ENCODE assay signal across 8 mouse cellular contexts in genomic region chr4:45851640-45852051, GRCm38 (mm10). TPM values are rescaled to one million over a fixed set of nuclear protein-coding genes. Genes with fewer than 3 reads are reported as not detected.
DNase-seq lines count a peak whose midpoint lies in the region; ATAC-seq lines count a peak whose summit lies in the region.

No protein-coding gene starts in this region.

- no peaks in the 10 kb centered on the region for H3K36me3 ChIP-seq in midbrain, embryonic 10.5 days
- no peaks in the 10 kb centered on the region for H3K36me3 ChIP-seq in midbrain, embryonic 15.5 days (replicated peaks)
- no peaks in the 10 kb centered on the region for H3K36me3 ChIP-seq in stomach, embryonic 14.5 days (ENCODE audit: control insufficient read depth, insufficient read depth, low read length)
- H3K36me3 ChIP-seq in forebrain, embryonic 13.5 days (ENCODE audit: poor library complexity, severe bottlenecking), result no peaks in the 10 kb centered on the region
- H3K36me3 ChIP-seq in forebrain, embryonic 12.5 days (replicated peaks), result no peaks in the 10 kb centered on the region

- no peaks in the 10 kb centered on the region for H3K9me3 ChIP-seq in midbrain, embryonic 10.5 days (replicated peaks)
- no peaks in the 10 kb centered on the region for H3K9me3 ChIP-seq in midbrain, embryonic 15.5 days
- H3K9me3 ChIP-seq in stomach, embryonic 14.5 days (ENCODE audit: control insufficient read depth, low read depth, low read length), result no peaks in the 10 kb centered on the region
- 0 out of 2 replicates have a peak, but pooled peaks cover 3% of the 10 kb centered on the region for H3K9me3 ChIP-seq in forebrain, embryonic 13.5 days (replicated peaks)
- H3K9me3 ChIP-seq in forebrain, embryonic 12.5 days, result no peaks in the 10 kb centered on the region

- H3K4me1 ChIP-seq in midbrain, embryonic 10.5 days, result peaks cover 28% of the 10 kb centered on the region
- H3K4me1 ChIP-seq in midbrain, embryonic 15.5 days, result no peaks in the 10 kb centered on the region
- H3K4me1 ChIP-seq in stomach, embryonic 14.5 days (ENCODE audit: control insufficient read depth, insufficient read depth, low read length), result no peaks in the 10 kb centered on the region
- peaks cover 17% of the 10 kb centered on the region; the same call in 1 of the 2 replicates for H3K4me1 ChIP-seq in forebrain, embryonic 13.5 days
- H3K4me1 ChIP-seq in forebrain, embryonic 12.5 days, result peaks cover 25% of the 10 kb centered on the region

- no peak overlapping the region for H3K4me2 ChIP-seq in midbrain, embryonic 15.5 days
- no peak overlapping the region for H3K4me2 ChIP-seq in stomach, embryonic 14.5 days (replicated peaks; ENCODE audit: low read depth, low read length)
- H3K4me2 ChIP-seq in forebrain, embryonic 13.5 days, result no peak overlapping the region
- no peak overlapping the region for H3K4me2 ChIP-seq in forebrain, embryonic 12.5 days

- H3K27me3 ChIP-seq in midbrain, embryonic 10.5 days (ENCODE audit: low read depth, poor library complexity, severe bottlenecking), result peaks cover 39% of the 10 kb centered on the region
- peaks cover 9% of the 10 kb centered on the region for H3K27me3 ChIP-seq in midbrain, embryonic 15.5 days (replicated peaks)
- H3K27me3 ChIP-seq in stomach, embryonic 14.5 days (ENCODE audit: control insufficient read depth, insufficient read depth, low read length), result no peaks in the 10 kb centered on the region
- H3K27me3 ChIP-seq in forebrain, embryonic 13.5 days, result peaks cover 6% of the 10 kb centered on the region; the same call in 1 of the 2 replicates
- H3K27me3 ChIP-seq in forebrain, embryonic 12.5 days, result peaks cover 21% of the 10 kb centered on the region

- no peak for ATAC-seq in midbrain, embryonic 15.5 days (replicated peaks)
- ATAC-seq in stomach, embryonic 14.5 days (ENCODE audit: insufficient number of reproducible peaks, insufficient read depth, low FRiP score, low read depth), result 0 out of 2 replicates have a peak, but pooled peaks have one; percentile 33
- no peak for ATAC-seq in forebrain, embryonic 13.5 days
- ATAC-seq in forebrain, embryonic 12.5 days (ENCODE audit: low FRiP score), result no peak

- H3K27ac ChIP-seq in midbrain, embryonic 10.5 days (replicated peaks), result peak overlapping the region; percentile 35; the same call in 1 of the 2 replicates
- H3K27ac ChIP-seq in midbrain, embryonic 15.5 days, result no peak overlapping the region
- no peak overlapping the region for H3K27ac ChIP-seq in stomach, embryonic 14.5 days (ENCODE audit: low read length)
- H3K27ac ChIP-seq in forebrain, embryonic 13.5 days, result no peak overlapping the region
- no peak overlapping the region for H3K27ac ChIP-seq in forebrain, embryonic 12.5 days

- no peak overlapping the region for H3K4me3 ChIP-seq in midbrain, embryonic 10.5 days
- H3K4me3 ChIP-seq in midbrain, embryonic 15.5 days, result no peak overlapping the region
- no peak overlapping the region for H3K4me3 ChIP-seq in stomach, embryonic 14.5 days (ENCODE audit: low read depth, low read length)
- no peak overlapping the region for H3K4me3 ChIP-seq in forebrain, embryonic 13.5 days
- H3K4me3 ChIP-seq in forebrain, embryonic 12.5 days (replicated peaks), result no peak overlapping the region

- WGBS in midbrain, embryonic 10.5 days, result 49% methylated on average over 3 of the region's 3 CpGs
- WGBS in midbrain, embryonic 15.5 days, result 51% methylated on average over 3 of the region's 3 CpGs
- 35% methylated on average over 3 of the region's 3 CpGs for WGBS in stomach, embryonic 14.5 days
- 51% methylated on average over 3 of the region's 3 CpGs for WGBS in forebrain, embryonic 13.5 days
- WGBS in forebrain, embryonic 12.5 days, result 54% methylated on average over 3 of the region's 3 CpGs

- no peak for DNase-seq in midbrain, embryonic 10.5 days (ENCODE audit: low spot score)
- peak; percentile 82 for DNase-seq in gastrocnemius, postnatal 25 days
- DNase-seq in kidney, postnatal 4 days, result peak; percentile 47 to 70
- DNase-seq in frontal cortex, postnatal 25 days (ENCODE audit: low spot score in 2 of 2), result no peak

- no peak overlapping the region for H3K9ac ChIP-seq in midbrain, embryonic 15.5 days
- no peak overlapping the region for H3K9ac ChIP-seq in stomach, embryonic 14.5 days (replicated peaks; ENCODE audit: low read depth, low read length)
- H3K9ac ChIP-seq in forebrain, embryonic 13.5 days, result no peak overlapping the region
- no peak overlapping the region for H3K9ac ChIP-seq in forebrain, embryonic 12.5 days

RNA-seq across cellular contexts. Expression of gene Stra6l, which starts 3.2 kb away (rescaled TPM):
- polyA plus RNA-seq in midbrain, embryonic 10.5 days (2016; fragmentation: Nextera tagmentation; extraction: Ambion mirVana), result 0.11 and 0.17 TPM in 2 replicates
- 1.0 and 1.1 TPM in 2 replicates for polyA plus RNA-seq in midbrain, embryonic 15.5 days (2015; fragmentation: Nextera tagmentation; extraction: Ambion mirVana)
- not detected for total RNA-seq in gastrocnemius, postnatal 25 days (2021)
- polyA plus RNA-seq in stomach, embryonic 14.5 days (2014; fragmentation: Nextera tagmentation; extraction: Ambion mirVana), result 0.11 and 0.12 TPM in 2 replicates
- 1.1 and 1.5 TPM in 2 replicates for polyA plus RNA-seq in forebrain, embryonic 13.5 days (2015; fragmentation: Nextera tagmentation; extraction: Ambion mirVana)
- polyA plus RNA-seq in forebrain, embryonic 12.5 days (2016; fragmentation: Nextera tagmentation; extraction: Ambion mirVana), result 0.65 and 1.2 TPM in 2 replicates

RNA-seq across cellular contexts. Expression of gene Igfbpl1, which starts 24.9 kb away (rescaled TPM):
- 13.8 and 23.1 TPM in 2 replicates for polyA plus RNA-seq in midbrain, embryonic 10.5 days (2016; fragmentation: Nextera tagmentation; extraction: Ambion mirVana)
- polyA plus RNA-seq in midbrain, embryonic 15.5 days (2015; fragmentation: Nextera tagmentation; extraction: Ambion mirVana), result 57.0 and 65.1 TPM in 2 replicates
- total RNA-seq in gastrocnemius, postnatal 25 days (2021), result not detected
- 0.48 and 1.2 TPM in 2 replicates for polyA plus RNA-seq in stomach, embryonic 14.5 days (2014; fragmentation: Nextera tagmentation; extraction: Ambion mirVana)
- 78.5 and 86.8 TPM in 2 replicates for polyA plus RNA-seq in forebrain, embryonic 13.5 days (2015; fragmentation: Nextera tagmentation; extraction: Ambion mirVana)
- 55.9 and 74.5 TPM in 2 replicates for polyA plus RNA-seq in forebrain, embryonic 12.5 days (2016; fragmentation: Nextera tagmentation; extraction: Ambion mirVana)

RNA-seq across cellular contexts. Expression of gene Ccdc180, which starts 38.5 kb away (rescaled TPM):
- 0.02 TPM in 1 of 2 replicates, not detected in the other for polyA plus RNA-seq in midbrain, embryonic 10.5 days (2016; fragmentation: Nextera tagmentation; extraction: Ambion mirVana)
- polyA plus RNA-seq in midbrain, embryonic 15.5 days (2015; fragmentation: Nextera tagmentation; extraction: Ambion mirVana), result 0.39 and 0.43 TPM in 2 replicates
- total RNA-seq in gastrocnemius, postnatal 25 days (2021), result not detected
- 0.06 and 0.29 TPM in 2 replicates for polyA plus RNA-seq in stomach, embryonic 14.5 days (2014; fragmentation: Nextera tagmentation; extraction: Ambion mirVana)
- polyA plus RNA-seq in forebrain, embryonic 13.5 days (2015; fragmentation: Nextera tagmentation; extraction: Ambion mirVana), result 0.25 and 0.52 TPM in 2 replicates
- polyA plus RNA-seq in forebrain, embryonic 12.5 days (2016; fragmentation: Nextera tagmentation; extraction: Ambion mirVana), result 0.11 and 0.17 TPM in 2 replicates

RNA-seq across cellular contexts. Expression of gene Aldh1b1, which starts 52.8 kb away (rescaled TPM):
- 4.6 and 5.1 TPM in 2 replicates for polyA plus RNA-seq in midbrain, embryonic 10.5 days (2016; fragmentation: Nextera tagmentation; extraction: Ambion mirVana)
- 22.5 and 23.3 TPM in 2 replicates for polyA plus RNA-seq in midbrain, embryonic 15.5 days (2015; fragmentation: Nextera tagmentation; extraction: Ambion mirVana)
- under 1 TPM; 0.51 to 0.77 TPM for total RNA-seq in gastrocnemius, postnatal 25 days (2021)
- 5.0 and 12.5 TPM in 2 replicates for polyA plus RNA-seq in stomach, embryonic 14.5 days (2014; fragmentation: Nextera tagmentation; extraction: Ambion mirVana)
- polyA plus RNA-seq in forebrain, embryonic 13.5 days (2015; fragmentation: Nextera tagmentation; extraction: Ambion mirVana), result 14.7 and 17.6 TPM in 2 replicates
- 9.7 and 11.3 TPM in 2 replicates for polyA plus RNA-seq in forebrain, embryonic 12.5 days (2016; fragmentation: Nextera tagmentation; extraction: Ambion mirVana)

Comparison
In these comparisons a context has a peak if more than half of its experiments do, and no peak if none do; other contexts are left out.
1. DNase-seq: peak in gastrocnemius, postnatal 25 days (single experiment) and kidney, postnatal 4 days (2 of 2); none in midbrain, embryonic 10.5 days (single experiment) and frontal cortex, postnatal 25 days (0 of 2).